Mouse (Mus musculus) left cerebral cortex, adult 11 months (tissue): ENCODE results near the gene Uspl1.
A peak's percentile ranks its signal among the peaks of the same experiment; 100 is the strongest.
"Not testable (repeated sequence)": the region's sequence is repeated elsewhere in the genome, so short reads cannot be mapped to it uniquely, and the experiment has no call there.

Experiments used
- DNase-seq: peaks from one replicate; pipeline ENCODE4 v3.0.0; 2022; ENCODE audit warnings: low spot score

The Uspl1 gene

DNA sequence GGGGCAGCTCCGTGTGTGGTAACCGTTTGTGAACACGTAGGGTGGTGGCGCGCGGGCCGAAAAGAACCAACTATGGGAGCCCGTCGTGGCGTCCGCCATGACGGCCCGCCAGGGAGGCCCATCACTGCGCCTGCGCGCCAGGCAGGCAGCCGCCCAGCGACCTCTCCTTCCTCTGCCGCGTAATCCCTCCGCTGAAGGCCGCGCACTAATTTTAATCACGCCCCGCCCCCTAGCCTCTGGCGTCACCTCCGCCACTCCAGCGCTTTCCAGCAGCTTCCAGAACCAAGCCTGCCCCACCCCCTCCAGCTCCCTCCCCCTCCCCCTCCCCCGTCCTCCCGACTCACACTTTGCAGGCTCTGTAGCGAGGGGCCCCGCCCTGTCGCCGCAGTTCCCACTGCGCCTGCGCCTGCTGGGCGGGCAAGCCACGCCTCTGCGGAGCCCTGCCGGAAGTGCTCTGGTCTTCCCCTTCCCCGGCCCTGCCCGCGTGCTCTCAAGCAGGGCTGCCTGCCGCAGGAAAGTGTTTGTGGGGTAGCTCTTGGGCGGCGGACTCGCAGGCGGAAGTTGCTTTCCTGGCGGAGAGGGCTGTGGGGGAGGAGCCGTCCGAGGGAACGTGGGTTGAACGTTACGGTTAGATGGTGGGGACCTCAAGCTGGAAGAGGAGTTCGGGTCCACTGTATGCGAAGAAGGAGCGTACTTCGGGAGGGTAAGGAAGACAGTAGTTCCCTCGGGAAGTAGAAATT is at the start of gene Uspl1, which contains the start of gene Hmgb1:
Uspl1 (plus strand) TSS at position 247 of the 740 bp plus-strand sequence.
Hmgb1 (minus strand) TSS at position 386 of the 740 bp plus-strand sequence.
- peak; percentile 99 for DNase-seq

DNA sequence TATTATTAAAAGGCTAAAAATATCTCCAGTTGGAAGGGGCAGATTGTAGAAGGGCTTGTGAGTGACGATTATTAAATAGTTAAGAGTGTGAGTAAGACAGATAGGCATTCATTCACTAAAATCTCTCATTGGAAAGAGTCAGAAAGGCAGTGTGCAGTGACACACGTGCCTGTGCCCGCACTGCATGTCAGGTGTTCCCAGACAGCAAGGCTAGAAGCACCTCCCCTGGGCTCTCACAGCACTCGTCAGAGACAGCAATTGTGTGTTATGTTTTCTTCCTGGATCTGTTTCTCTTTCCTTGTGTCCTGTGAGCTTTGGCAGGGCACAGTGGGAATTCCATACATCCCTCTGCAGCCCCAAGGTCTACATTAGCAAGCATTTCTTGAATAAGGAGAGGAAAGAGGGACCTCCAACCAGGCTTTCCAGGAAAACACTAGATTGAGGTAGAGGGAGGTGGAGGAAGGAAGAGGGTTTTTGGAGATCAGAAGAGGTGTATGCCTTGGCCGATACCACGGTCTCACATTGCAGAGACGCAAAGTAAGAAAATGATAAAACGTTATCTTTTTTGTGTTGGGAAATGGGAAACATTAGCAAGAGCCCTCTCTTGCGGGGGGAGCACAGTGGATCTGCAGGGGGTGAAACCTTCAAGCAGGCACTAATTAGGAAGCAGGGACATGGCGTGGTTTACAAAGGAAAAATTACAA is 49.2 kb upstream of the Uspl1 start:
- DNase-seq = no peak

DNA sequence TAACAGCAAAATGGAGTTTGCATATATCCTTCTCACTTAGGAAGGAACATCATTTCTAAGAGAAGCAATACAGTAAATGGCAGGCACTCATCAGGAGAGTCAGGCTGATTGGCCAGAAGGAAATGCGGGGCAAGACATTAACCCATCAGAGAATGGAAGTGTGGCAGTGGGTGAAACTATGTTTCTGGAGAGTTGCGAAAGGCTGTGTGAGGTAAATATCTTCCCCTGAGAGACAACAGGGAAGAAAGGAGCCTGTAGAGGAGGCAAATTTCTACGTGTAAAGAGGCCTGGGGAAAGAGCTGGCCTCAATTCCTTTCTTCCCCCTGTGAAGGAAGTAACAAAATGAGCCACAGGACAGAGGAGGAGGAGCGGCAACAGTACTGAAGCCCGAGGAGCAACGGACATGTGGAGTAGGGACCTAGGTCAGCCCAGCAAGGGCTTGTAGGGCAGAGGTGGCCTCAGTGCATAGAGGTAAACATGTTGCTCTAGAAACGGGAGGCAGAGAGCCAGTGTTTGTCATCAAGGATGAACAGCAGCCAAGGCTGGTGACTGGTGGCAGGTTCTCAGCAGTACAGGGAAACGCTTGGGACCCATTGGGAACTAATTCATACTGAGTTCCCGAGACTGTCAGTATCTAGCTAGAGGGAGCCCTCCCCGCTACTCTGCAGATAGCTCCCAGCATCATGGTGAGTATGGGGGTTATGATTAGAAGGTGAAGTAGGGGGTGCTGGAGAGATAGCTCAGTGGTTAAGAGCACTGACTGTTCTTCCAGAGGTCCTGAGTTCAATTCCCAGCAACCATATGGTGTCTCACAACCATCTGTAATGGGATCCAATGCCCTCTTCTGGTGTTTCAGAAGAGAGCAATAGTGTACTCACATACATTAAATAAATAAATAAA is 48.4 kb upstream of the Uspl1 start:
- DNase-seq = no peak

DNA sequence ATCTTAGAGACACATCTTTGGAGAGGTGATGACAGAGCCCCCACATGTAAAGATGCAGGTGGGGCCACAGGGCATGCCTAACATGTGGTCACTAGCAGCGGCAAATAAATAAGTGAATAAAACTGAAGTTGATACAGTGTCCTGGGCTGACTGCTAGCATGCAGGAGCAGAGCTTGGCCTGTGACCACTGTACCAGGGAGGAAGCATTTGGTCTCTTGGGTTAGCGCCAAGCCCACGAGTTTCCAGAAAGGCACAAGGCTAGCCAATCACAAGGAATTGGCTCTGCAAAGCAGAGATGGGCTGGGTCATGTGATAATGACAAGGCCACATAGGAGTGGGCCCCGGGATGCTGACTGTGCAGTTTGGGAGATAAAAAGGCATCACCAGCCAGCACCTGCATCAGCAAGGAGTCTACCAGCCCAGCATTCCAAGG is 47.2 kb upstream of the Uspl1 start:
- DNase-seq = no peak

DNA sequence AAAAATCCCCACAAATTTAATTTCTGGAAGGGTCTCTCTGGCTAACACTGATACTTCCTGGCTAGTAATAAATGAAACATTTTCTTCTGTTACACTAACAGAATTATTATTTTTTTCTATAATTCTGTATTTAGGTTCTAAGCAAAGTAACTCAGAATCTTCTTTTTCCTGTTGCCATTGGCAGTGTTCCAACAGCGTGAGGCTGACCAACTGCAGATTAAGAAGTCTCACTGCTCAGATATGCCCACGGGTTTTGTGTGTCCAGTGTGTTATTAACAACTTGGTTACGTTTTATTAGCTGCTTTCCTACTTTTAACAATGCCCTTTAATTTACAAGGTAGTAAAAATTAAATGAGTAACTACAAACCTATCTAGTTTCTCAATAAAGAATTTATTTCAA is 46.7 kb upstream of the Uspl1 start:
- no peak for DNase-seq

DNA sequence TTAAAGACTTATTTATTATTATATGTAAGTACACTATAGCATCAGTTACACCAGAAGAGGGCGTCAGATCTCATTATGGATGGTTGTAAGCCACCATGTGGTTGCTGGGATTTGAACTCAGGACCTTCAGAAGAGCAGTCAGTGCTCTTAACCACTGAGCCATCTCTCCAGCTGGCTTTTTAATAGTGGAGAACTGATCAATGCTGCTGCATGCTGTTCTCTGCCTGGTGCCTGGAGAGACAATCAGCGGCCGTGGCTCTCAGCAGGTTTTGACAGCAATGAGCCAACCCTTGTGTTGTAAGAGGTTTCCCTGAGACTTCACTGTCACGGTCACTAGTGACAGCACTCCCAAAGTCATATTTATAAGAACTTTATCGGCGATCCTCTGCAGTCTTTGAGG is 46.1 kb upstream of the Uspl1 start:
- DNase-seq = not testable (repeated sequence)

DNA sequence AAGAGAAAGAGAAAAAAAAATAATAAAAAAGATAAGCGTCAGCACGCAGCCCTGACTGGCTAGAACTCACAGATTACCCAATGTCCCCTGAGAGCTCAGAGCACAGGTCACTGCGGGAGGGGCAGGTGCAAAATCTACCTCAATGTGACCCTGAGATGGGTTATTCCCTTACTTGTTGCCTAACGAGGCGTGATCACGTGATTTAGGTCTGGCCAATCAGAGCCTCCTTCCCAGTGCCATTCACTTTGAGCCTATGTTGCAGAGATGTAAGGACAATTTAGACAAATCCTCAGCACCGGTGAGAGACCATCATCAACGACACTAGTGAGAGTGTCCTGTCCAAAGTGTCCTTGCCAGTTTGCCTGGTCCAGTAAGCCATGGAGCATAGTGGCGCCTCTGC is 43.8 kb upstream of the Uspl1 start:
- no peak for DNase-seq

DNA sequence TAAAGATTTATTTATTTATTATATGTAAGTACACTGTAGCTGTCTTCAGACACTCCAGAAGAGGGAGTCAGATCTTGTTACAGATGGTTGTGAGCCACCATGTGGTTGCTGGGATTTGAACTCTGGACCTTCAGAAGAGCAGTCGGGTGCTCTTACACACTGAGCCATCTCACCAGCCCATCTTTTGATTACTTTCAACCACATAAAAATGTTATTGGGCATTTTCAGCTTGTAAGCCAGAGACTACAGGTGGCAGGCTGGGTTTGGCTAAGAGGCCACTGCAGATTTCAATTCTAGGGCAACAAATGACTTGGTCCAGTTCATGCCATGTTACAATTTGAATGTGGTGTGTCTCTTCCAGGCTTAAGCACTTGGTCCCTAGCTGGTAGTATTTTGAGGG is 43.0 kb upstream of the Uspl1 start:
- DNase-seq = not testable (repeated sequence)

DNA sequence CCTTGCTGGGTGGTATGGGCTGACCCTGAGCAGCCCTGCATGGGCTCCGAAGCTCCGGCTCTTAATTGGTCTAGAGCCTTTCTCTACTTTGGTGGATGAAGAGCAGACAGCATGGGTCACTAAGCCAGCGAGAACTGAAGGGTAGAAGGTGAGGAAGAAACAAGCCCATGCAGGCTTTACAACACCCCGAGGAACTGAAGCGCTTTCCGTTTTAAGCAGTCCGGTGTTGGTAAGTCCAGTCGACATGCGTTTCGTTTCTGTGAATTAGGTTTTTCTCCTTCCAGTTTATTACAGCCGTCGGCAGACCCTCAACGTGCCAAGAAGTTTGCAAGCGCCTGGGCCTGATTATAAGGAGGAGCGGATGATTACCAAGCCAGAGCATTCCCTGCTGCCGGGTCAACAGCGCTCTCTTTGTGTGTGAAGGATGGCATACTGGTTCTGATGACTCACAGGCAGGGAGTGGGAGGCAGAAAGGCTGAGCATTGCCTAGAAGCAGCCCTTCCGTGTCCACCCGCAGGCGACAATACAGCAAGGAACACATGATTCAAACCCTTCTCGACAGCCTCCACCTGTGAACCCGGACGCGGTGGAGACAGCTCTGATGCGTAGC is 40.3 kb upstream of the Uspl1 start:
- DNase-seq = peak; percentile 37

DNA sequence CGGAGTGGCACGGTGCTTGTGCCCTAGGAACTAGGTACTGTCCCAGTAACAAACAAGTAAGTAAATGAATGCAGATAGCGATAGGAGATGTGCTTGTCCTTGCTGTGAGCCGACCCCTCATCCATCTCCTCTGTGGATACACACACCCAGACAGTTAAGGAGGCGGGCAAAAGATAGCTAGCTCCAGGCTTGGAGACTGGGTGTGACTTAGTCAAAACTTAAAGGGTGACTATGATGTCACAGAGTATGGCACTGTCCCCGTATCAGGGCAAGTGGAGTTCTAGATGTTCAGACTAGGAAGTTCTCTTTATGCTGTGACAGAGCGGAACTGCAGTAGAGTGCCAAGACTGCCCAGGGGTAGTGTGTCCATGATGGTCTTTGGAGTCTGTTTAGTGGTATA is 37.5 kb upstream of the Uspl1 start:
- no peak for DNase-seq

DNA sequence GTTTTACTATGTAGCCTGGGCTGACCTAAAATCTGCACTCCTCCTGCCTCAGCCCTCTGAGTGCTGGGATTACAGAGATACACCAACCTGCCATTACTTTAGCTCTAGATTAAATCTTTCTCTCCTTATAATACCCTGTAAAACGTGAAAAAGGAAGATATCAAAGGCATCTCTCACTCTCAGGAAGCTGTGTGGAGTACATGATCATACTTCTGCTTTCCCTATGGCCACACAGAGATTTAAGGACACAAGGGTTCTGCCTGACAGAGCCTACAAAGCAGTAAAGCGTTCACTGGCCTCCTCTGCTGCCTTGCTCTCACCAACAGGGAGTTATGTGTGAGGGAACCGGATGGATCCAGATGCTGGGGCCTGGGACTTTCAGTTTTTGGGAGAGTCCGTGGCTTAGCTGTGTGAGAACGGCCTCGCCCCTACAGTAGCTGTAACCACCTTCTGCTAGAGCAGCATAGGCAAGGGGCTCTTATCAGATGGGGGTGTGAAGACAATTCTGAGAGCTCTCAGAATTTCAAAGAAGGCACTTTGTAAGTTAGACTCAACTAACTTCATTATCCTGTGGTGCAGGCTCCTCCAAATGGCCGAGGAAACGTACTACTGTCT is 36.7 kb upstream of the Uspl1 start:
- no peak for DNase-seq

DNA sequence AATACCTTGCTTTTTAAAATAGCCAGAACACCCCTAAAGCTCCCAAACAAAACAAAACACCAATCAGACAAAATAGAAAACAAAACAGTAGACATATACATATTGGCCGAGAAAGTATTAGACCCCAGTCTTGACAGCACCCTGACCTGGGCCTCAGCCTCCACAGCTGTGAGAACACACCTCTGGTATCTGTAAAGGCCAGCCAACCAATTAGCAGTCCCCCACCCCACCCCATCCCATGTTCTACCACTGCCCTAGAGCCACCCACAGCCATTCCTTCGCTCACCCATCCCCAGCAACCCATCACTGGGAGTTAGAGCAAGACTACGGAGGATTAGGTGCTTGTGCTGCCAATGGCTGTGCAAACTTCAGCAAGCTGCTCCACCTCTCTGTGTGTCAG is 33.3 kb upstream of the Uspl1 start:
- DNase-seq = no peak

DNA sequence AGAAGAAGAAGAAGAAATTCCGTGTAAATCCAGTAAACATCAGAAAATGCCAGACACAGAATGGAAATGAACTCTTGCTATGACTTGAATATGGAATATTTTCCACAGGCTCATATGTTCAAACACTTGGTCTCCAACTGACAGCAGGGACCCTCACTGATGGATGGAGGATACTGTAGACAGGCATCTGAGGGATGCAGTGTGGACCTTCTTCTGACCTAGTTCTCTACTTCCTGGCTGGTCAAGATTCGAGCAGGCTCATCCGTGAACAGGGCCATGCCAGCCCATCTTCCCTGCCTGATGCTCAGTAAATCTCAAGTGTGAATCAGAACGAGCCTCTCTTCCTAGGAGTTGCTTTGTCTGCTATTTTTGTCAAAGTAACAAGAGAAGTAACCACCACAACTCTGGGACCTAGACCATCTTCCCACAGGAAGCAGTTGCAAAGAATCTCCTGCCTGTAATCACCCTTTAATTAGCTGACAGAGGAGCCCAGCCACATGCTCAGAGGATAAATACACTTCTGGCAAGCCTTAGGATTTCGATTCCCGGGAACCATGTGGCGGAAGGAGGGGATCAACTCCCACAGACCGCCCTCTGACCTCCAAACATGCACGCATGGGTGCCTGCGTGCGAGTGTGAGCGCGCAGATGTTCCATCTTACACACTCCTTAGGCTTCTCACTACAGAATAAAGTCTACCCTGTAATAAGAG is 31.9 kb upstream of the Uspl1 start:
- DNase-seq = no peak

DNA sequence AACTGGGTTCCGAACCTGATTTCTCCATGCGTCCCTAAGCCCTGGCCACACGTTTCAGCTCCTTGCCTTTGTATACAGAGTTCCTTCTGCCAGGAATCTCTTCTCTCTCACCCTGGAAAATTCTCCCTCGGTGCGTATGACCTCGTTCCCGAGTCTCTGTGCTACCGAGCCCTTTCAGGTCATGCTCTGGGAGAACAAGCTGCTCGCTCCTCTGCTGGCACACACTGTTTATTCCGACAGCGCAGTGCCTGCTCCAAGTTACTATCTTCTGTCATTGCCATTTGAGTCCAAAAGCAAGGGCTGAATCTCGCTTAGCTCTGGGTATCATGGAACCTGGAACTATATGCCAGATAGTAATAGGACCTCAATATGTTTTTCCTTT is 31.4 kb upstream of the Uspl1 start:
- no peak for DNase-seq

DNA sequence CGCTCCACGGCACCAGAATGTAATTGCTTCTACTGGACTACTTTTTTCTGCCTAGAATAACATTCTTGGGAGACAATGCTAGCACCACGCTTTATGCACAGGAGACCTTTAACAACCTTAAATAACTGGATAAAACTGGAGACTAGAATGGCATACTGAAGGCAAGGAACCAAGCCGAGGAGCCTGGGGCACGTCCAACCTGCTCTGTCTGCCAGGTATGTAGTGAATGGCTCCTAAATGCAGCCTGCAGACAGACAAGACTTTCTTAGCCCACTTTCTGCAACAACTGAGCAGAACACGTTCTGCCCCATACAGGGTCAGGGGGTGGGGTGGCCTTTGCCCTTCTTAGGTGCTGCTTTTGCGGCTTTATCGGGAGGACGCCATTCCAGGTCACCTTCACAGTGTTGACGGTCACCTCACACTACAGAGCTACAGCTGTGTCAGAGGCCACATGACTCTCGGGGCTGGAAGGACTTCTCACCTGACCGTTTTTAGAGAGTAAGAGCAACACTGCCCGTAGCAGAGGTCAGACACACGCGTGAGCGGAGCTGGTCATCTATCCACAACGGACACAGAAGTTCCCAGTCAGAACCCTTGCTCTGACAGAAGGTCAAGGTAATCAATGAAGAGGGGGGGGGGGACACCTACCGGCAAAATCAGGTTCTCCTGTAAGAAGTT is 27.1 kb upstream of the Uspl1 start:
- DNase-seq = no peak

DNA sequence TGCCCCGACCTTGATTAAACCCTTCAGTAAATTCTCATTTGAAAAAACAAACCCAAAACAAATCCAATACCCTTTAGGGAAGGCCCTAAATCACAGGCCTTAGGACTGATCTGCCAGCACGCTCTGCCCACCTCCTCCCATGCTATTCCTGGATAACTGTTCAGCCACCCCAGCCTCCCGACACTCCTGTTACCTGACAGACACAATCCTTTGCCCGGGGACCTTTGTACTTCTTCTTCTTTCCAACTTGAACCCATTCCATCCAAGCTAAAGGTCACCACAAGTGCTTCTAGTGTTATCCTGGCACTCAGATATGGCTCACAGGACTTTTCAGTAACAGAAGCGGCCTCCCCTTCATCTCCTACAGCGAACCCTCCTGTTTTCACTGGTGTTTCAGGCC is 25.1 kb upstream of the Uspl1 start:
- DNase-seq = no peak

DNA sequence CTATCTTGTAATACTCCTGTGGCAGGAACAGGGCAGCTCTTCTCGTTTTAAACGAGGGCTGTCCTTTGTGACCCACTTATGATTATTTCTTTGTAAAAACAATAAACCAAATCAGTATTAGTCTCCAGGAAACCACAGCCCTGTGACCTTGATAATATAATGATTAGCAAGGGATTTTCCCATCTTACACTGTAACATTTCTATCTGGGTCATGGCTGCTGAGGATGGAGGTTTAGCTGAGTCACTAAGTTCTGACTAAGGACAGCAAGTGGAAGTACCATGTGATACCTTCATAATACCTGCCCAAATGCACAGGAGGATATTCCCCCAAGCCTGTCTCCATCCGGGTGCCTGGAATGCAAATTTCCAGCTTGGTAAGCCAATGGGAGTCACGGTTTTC is 23.7 kb upstream of the Uspl1 start:
- DNase-seq = no peak

DNA sequence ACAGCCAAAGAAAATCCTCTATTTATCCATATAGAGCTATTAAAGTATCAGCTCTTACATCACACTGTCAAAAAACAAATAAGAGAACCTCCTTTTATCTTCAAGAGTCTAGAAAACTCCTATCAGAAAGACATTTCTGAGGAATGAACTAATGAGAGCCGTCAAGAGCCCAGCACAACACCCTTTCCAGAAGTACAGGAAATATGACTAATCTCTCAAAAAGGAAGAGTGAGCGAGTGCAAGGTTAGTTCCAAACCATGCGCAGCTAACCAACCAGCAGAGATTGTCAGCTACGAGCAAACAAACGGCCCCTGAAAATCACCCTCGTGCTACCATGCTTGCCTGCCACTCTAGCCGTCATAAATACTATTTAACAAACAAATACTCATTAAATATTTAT is 21.3 kb upstream of the Uspl1 start:
- no peak for DNase-seq

DNA sequence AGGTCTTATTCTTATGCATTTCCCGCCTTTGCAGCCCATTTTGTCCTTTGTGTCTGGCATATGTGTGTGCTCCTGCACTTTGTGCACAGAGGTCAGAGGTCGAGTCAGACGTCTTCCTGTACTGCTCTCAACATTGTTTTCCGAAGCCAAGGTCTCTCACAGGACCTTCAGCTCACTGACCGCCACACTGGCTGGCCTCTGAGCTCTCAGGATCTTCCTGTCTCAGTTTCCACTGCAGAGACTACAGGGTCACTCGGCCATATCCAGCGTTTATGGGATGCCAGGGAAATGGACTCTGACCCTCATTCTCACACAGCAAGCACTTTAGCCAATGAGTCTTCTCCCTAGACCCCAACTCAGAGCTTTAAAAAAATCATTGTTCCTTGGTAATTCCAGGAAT is 19.3 kb upstream of the Uspl1 start:
- no peak for DNase-seq

DNA sequence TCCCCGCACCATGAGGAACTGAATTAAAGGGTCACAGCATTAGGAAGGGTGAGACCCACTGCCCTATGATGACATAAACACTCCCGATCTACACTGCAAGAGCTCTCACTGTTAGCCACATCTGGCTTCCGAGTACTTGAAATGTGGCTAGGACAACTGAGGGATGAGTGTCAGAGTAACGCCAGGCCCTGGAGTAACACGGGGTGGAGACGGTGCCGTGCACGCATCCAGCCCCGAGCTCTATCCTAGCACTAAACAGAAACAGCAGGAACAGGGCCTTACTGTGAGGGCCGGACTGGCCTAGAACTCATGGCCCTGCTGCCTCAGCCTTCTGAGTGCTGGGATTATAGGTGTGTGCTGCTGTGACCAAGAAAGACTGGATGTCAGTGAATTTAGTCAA is 18.1 kb upstream of the Uspl1 start:
- DNase-seq = no peak

DNA sequence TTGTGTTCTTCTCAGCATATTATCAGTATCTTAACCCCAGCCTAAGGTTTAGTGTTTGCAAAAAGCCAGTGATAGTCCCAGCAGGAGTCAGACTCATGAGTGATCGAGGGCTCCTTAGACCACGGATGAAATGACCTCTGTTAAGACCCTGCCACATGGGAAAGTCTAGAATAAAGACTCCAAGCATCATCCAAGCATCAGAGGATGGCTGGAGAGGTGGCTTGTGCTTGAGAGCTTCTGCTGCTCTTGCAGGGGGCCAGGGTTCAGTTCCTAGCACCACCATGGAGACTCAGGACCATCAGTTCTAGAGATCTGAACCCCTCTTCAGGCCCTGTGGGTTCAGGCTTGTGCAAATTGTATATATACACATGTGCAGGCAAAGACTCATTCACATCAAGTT is 16.1 kb upstream of the Uspl1 start:
- DNase-seq = no peak
